Mouse (Mus musculus): ENCODE measurements at regions not wholly inside any gene's neighbourhood (a gene's known extent, or its start where the extent isn't known, plus 50 kb on each side); places are given as distances from the start of the nearest gene placed in this dataset.

GRCm38 (mm10) chr13:97656618-97657017, 103.8 kb downstream of the Gm10260 start:
- DNase-seq (ENCODE audit: extremely low spot score in 1 of 2, low spot score in 1 of 2), result no peak

- no peak for DNase-seq (ENCODE audit: extremely low spot score in 1 of 2, low spot score in 1 of 2)
Measured at GRCm38 (mm10) chr13:97652279-97652678, 108.2 kb downstream of the Gm10260 start.

- DNase-seq (ENCODE audit: extremely low spot score in 1 of 2, low spot score in 1 of 2), result no peak
Measured at GRCm38 (mm10) chr13:97651761-97652160, 108.7 kb downstream of the Gm10260 start.

GRCm38 (mm10) chr13:97651176-97651575, 109.3 kb downstream of the Gm10260 start:
- no peak for DNase-seq (ENCODE audit: extremely low spot score in 1 of 2, low spot score in 1 of 2)

- DNase-seq (ENCODE audit: extremely low spot score in 1 of 2, low spot score in 1 of 2), result no peak
Measured at GRCm38 (mm10) chr13:97650191-97650590, 110.2 kb downstream of the Gm10260 start.

GRCm38 (mm10) chr13:97647486-97647885, 112.9 kb downstream of the Gm10260 start:
- DNase-seq (ENCODE audit: extremely low spot score in 1 of 2, low spot score in 1 of 2), result peak in 1 of 2 experiments; percentile 1

GRCm38 (mm10) chr13:97646021-97646385, 114.4 kb downstream of the Gm10260 start:
- DNase-seq (ENCODE audit: extremely low spot score in 1 of 2, low spot score in 1 of 2), result peak in 1 of 2 experiments; percentile 4

GRCm38 (mm10) chr13:97645107-97646020, 115.1 kb downstream of the Gm10260 start:
- DNase-seq (ENCODE audit: extremely low spot score in 1 of 2, low spot score in 1 of 2), result peak in 1 of 2 experiments; percentile 6

GRCm38 (mm10) chr13:97640236-97640635, 120.2 kb downstream of the Gm10260 start:
- no peak for DNase-seq (ENCODE audit: extremely low spot score in 1 of 2, low spot score in 1 of 2)

GRCm38 (mm10) chr13:97639656-97640055, 120.8 kb downstream of the Gm10260 start:
- DNase-seq (ENCODE audit: extremely low spot score in 1 of 2, low spot score in 1 of 2), result no peak

- no peak for DNase-seq (ENCODE audit: extremely low spot score in 1 of 2, low spot score in 1 of 2)
Measured at GRCm38 (mm10) chr13:97638457-97639088, 121.9 kb downstream of the Gm10260 start.

- no peak for DNase-seq (ENCODE audit: extremely low spot score in 1 of 2, low spot score in 1 of 2)
Measured at GRCm38 (mm10) chr13:97637506-97637905, 122.9 kb downstream of the Gm10260 start.

GRCm38 (mm10) chr13:97634041-97634788, 126.2 kb downstream of the Gm10260 start:
- peak in 1 of 2 experiments; percentile 47 for DNase-seq (ENCODE audit: extremely low spot score in 1 of 2, low spot score in 1 of 2)

GRCm38 (mm10) chr13:97633551-97633950, 126.9 kb downstream of the Gm10260 start:
- DNase-seq (ENCODE audit: extremely low spot score in 1 of 2, low spot score in 1 of 2), result no peak

- DNase-seq (ENCODE audit: extremely low spot score in 1 of 2, low spot score in 1 of 2), result no peak
Measured at GRCm38 (mm10) chr13:97631872-97632402, 128.5 kb downstream of the Gm10260 start.

- DNase-seq (ENCODE audit: extremely low spot score in 1 of 2, low spot score in 1 of 2), result no peak
Measured at GRCm38 (mm10) chr13:97630921-97631320, 129.5 kb downstream of the Gm10260 start.

GRCm38 (mm10) chr13:97628608-97629007, 131.8 kb downstream of the Gm10260 start:
- DNase-seq (ENCODE audit: extremely low spot score in 1 of 2, low spot score in 1 of 2), result no peak

- DNase-seq (ENCODE audit: extremely low spot score in 1 of 2, low spot score in 1 of 2), result no peak
Measured at GRCm38 (mm10) chr13:97627247-97627646, 133.2 kb downstream of the Gm10260 start.

- no peak for DNase-seq (ENCODE audit: extremely low spot score in 1 of 2, low spot score in 1 of 2)
Measured at GRCm38 (mm10) chr13:97626786-97627185, 133.6 kb downstream of the Gm10260 start.

- DNase-seq (ENCODE audit: extremely low spot score in 1 of 2, low spot score in 1 of 2), result no peak
Measured at GRCm38 (mm10) chr13:97626116-97626515, 134.3 kb downstream of the Gm10260 start.

- DNase-seq (ENCODE audit: extremely low spot score in 1 of 2, low spot score in 1 of 2), result no peak
Measured at GRCm38 (mm10) chr13:97625391-97625790, 135.0 kb downstream of the Gm10260 start.

Data from layer of hippocampus, postnatal 25 days (tissue).